Mouse (Mus musculus): ENCODE results near the gene Tmem107. TPM values are rescaled to one million over a fixed set of nuclear protein-coding genes. Genes with fewer than 3 reads are reported as not detected.
A peak's percentile ranks its signal among the peaks of the same experiment; 100 is the strongest.

The Tmem107 gene
- polyA plus RNA-seq, 1 experiment from 2014 or later, result 137 TPM

GRCm38 (mm10) chr11:69103531-69104435, 33.2 kb downstream of the Tmem107 start:
- WGBS, result 93% methylated on average over 15 of the region's 15 CpGs
- H3K4me3 ChIP-seq (replicated peaks), result no peak overlapping the region
- H3K4me2 ChIP-seq (replicated peaks), result no peak overlapping the region
- no peaks in the 10 kb centered on the region for H3K9me3 ChIP-seq (replicated peaks)
- peaks cover 21% of the 10 kb centered on the region for H3K4me1 ChIP-seq
- no peak overlapping the region for H3K27ac ChIP-seq (replicated peaks)
- H3K36me3 ChIP-seq, result peaks cover 84% of the 10 kb centered on the region
- H3K9ac ChIP-seq, result no peak overlapping the region
- ATAC-seq (ENCODE audit: insufficient number of reproducible peaks, low FRiP score, low TSS enrichment, low read depth), result no peak
- no peaks in the 10 kb centered on the region for H3K27me3 ChIP-seq

- no peaks in the 10 kb centered on the region for H3K9me3 ChIP-seq (replicated peaks)
- ATAC-seq (ENCODE audit: insufficient number of reproducible peaks, low FRiP score, low TSS enrichment, low read depth), result no peak
- H3K27me3 ChIP-seq, result no peaks in the 10 kb centered on the region
- H3K9ac ChIP-seq, result no peak overlapping the region
- no peak overlapping the region for H3K27ac ChIP-seq (replicated peaks)
- peaks cover 22% of the 10 kb centered on the region for H3K4me1 ChIP-seq
- H3K36me3 ChIP-seq, result peaks cover 91% of the 10 kb centered on the region
- WGBS, result 83% methylated on average over 14 of the region's 14 CpGs
- no peak overlapping the region for H3K4me2 ChIP-seq (replicated peaks)
- H3K4me3 ChIP-seq (replicated peaks), result no peak overlapping the region
These were observed 33.9 kb downstream of the Tmem107 start for GRCm38 (mm10) chr11:69104487-69104886.

- H3K27me3 ChIP-seq, result no peaks in the 10 kb centered on the region
- 89% methylated on average over 6 of the region's 6 CpGs for WGBS
- no peak overlapping the region for H3K9ac ChIP-seq
- H3K36me3 ChIP-seq, result peaks cover 93% of the 10 kb centered on the region
- H3K4me2 ChIP-seq (replicated peaks), result no peak overlapping the region
- H3K4me3 ChIP-seq (replicated peaks), result no peak overlapping the region
- H3K9me3 ChIP-seq (replicated peaks), result no peaks in the 10 kb centered on the region
- peaks cover 17% of the 10 kb centered on the region for H3K4me1 ChIP-seq
- ATAC-seq (ENCODE audit: insufficient number of reproducible peaks, low FRiP score, low TSS enrichment, low read depth), result no peak
- no peak overlapping the region for H3K27ac ChIP-seq (replicated peaks)
These were observed 34.6 kb downstream of the Tmem107 start for GRCm38 (mm10) chr11:69105227-69105626.

GRCm38 (mm10) chr11:69105796-69106195, 35.2 kb downstream of the Tmem107 start:
- WGBS, result 75% methylated on average over 2 of the region's 2 CpGs
- H3K9me3 ChIP-seq (replicated peaks), result no peaks in the 10 kb centered on the region
- H3K9ac ChIP-seq, result no peak overlapping the region
- H3K27ac ChIP-seq (replicated peaks), result no peak overlapping the region
- no peak for ATAC-seq (ENCODE audit: insufficient number of reproducible peaks, low FRiP score, low TSS enrichment, low read depth)
- H3K4me2 ChIP-seq (replicated peaks), result no peak overlapping the region
- no peaks in the 10 kb centered on the region for H3K27me3 ChIP-seq
- H3K4me1 ChIP-seq, result peaks cover 11% of the 10 kb centered on the region
- no peak overlapping the region for H3K4me3 ChIP-seq (replicated peaks)
- H3K36me3 ChIP-seq, result peaks cover 88% of the 10 kb centered on the region

GRCm38 (mm10) chr11:69106299-69106698, 35.7 kb downstream of the Tmem107 start:
- Histone ChIP-seq H3K4me1 (peaks cover 9% of the 10 kb centered on the region), H3K4me3 (replicated peaks) (no peak overlapping the region), H3K36me3 (peaks cover 83% of the 10 kb centered on the region), H3K9me3 (replicated peaks) (no peaks in the 10 kb centered on the region), H3K27ac (replicated peaks) (no peak overlapping the region), H3K27me3 (no peaks in the 10 kb centered on the region), H3K9ac (no peak overlapping the region), H3K4me2 (replicated peaks) (no peak overlapping the region)
- no peak for ATAC-seq (ENCODE audit: insufficient number of reproducible peaks, low FRiP score, low TSS enrichment, low read depth)
- 88% methylated on average over 11 of the region's 11 CpGs for WGBS

- H3K9ac ChIP-seq, result no peak overlapping the region
- ATAC-seq (ENCODE audit: insufficient number of reproducible peaks, low FRiP score, low TSS enrichment, low read depth), result no peak
- 87% methylated on average over 11 of the region's 11 CpGs for WGBS
- H3K4me3 ChIP-seq (replicated peaks), result no peak overlapping the region
- no peak overlapping the region for H3K27ac ChIP-seq (replicated peaks)
- peaks cover 78% of the 10 kb centered on the region for H3K36me3 ChIP-seq
- H3K4me2 ChIP-seq (replicated peaks), result no peak overlapping the region
- H3K9me3 ChIP-seq (replicated peaks), result no peaks in the 10 kb centered on the region
- H3K27me3 ChIP-seq, result no peaks in the 10 kb centered on the region
- H3K4me1 ChIP-seq, result peaks cover 12% of the 10 kb centered on the region
These were observed 36.2 kb downstream of the Tmem107 start for GRCm38 (mm10) chr11:69106842-69107241.

GRCm38 (mm10) chr11:69107676-69108075, 37.1 kb downstream of the Tmem107 start:
- H3K27ac ChIP-seq (replicated peaks), result no peak overlapping the region
- no peak overlapping the region for H3K9ac ChIP-seq
- no peak overlapping the region for H3K4me3 ChIP-seq (replicated peaks)
- no peaks in the 10 kb centered on the region for H3K9me3 ChIP-seq (replicated peaks)
- H3K4me2 ChIP-seq (replicated peaks), result no peak overlapping the region
- ATAC-seq (ENCODE audit: insufficient number of reproducible peaks, low FRiP score, low TSS enrichment, low read depth), result no peak
- H3K36me3 ChIP-seq, result peaks cover 70% of the 10 kb centered on the region
- H3K27me3 ChIP-seq, result no peaks in the 10 kb centered on the region
- 89% methylated on average over 11 of the region's 11 CpGs for WGBS
- H3K4me1 ChIP-seq, result peaks cover 12% of the 10 kb centered on the region

GRCm38 (mm10) chr11:69108223-69108622, 37.6 kb downstream of the Tmem107 start:
- H3K36me3 ChIP-seq, result peaks cover 64% of the 10 kb centered on the region

GRCm38 (mm10) chr11:69109032-69109900, 38.7 kb downstream of the Tmem107 start:
- Histone ChIP-seq H3K9me3 (replicated peaks) (no peaks in the 10 kb centered on the region), H3K27ac (replicated peaks) (0 out of 2 replicates have a peak overlapping the region, but pooled peaks have one; percentile 63), H3K4me1 (peaks cover 12% of the 10 kb centered on the region), H3K4me2 (replicated peaks) (no peak overlapping the region), H3K9ac (no peak overlapping the region), H3K27me3 (no peaks in the 10 kb centered on the region), H3K36me3 (peaks cover 54% of the 10 kb centered on the region), H3K4me3 (replicated peaks) (no peak overlapping the region; the same call in 1 of the 2 replicates)
- ATAC-seq (ENCODE audit: insufficient number of reproducible peaks, low FRiP score, low TSS enrichment, low read depth), result no peak
- 81% methylated on average over 13 of the region's 13 CpGs for WGBS

More at GRCm38 (mm10) chr11:69108223-69108622, 37.6 kb downstream of the Tmem107 start:
- Histone ChIP-seq H3K27ac (replicated peaks) (no peak overlapping the region), H3K9ac (no peak overlapping the region), H3K4me2 (replicated peaks) (no peak overlapping the region), H3K4me3 (replicated peaks) (no peak overlapping the region), H3K9me3 (replicated peaks) (no peaks in the 10 kb centered on the region), H3K4me1 (peaks cover 12% of the 10 kb centered on the region), H3K27me3 (no peaks in the 10 kb centered on the region)
- WGBS, result 91% methylated on average over 9 of the region's 9 CpGs
- ATAC-seq (ENCODE audit: insufficient number of reproducible peaks, low FRiP score, low TSS enrichment, low read depth), result no peak

- peak overlapping the region; percentile 50 for H3K4me3 ChIP-seq (replicated peaks)
- H3K27ac ChIP-seq (replicated peaks), result peak overlapping the region; percentile 63
- ATAC-seq (ENCODE audit: insufficient number of reproducible peaks, low FRiP score, low TSS enrichment, low read depth), result peak; percentile 65; the same call in 1 of the 2 replicates
- peak overlapping the region; percentile 57 for H3K4me2 ChIP-seq (replicated peaks)
- peaks cover 12% of the 10 kb centered on the region for H3K4me1 ChIP-seq
- no peaks in the 10 kb centered on the region for H3K9me3 ChIP-seq (replicated peaks)
- no peaks in the 10 kb centered on the region for H3K27me3 ChIP-seq
- under 1% methylated on average over 30 of the region's 30 CpGs for WGBS
- peak overlapping the region; percentile 26 for H3K9ac ChIP-seq
- peaks cover 42% of the 10 kb centered on the region for H3K36me3 ChIP-seq
These were observed 39.9 kb downstream of the Tmem107 start for GRCm38 (mm10) chr11:69110319-69111046.

Data from embryonic facial prominence, embryonic 15.5 days (tissue).